Mouse (Mus musculus) brain, embryonic 14.5 days (tissue): ENCODE data around the gene Siglece. TPM values are rescaled to one million over a fixed set of nuclear protein-coding genes. Genes with fewer than 3 reads are reported as not detected.

ENCODE experiments used
- DNase-seq: peaks from one replicate; pipeline ENCODE4 v3.0.0-alpha.2; 2011; ENCODE audit warnings: low read depth
- CTCF ChIP-seq: fragments of 200-500 bp; IDR thresholded peaks from 2 replicates; pipeline ENCODE4 v1.5.1; 2012; ENCODE audit warnings: inconsistent platforms, mild to moderate bottlenecking, moderate library complexity, borderline replicate concordance; ENCODE audit not compliant: insufficient read depth, insufficient read length; ENCODE audit errors: extremely low read depth
- POLR2A ChIP-seq: fragments of 200-500 bp; IDR thresholded peaks from 2 replicates; pipeline ENCODE4 v1.6.1; 2012; ENCODE audit warnings: mild to moderate bottlenecking, inconsistent platforms, borderline replicate concordance; ENCODE audit not compliant: poor library complexity, insufficient read depth, insufficient read length, severe bottlenecking; ENCODE audit errors: extremely low read depth
- polyA plus RNA-seq: library from polyadenylated mRNA; depleted of rRNA; stranded (reverse); fragments of >200 nt; gene quantifications from 2 replicates; pipeline ENCODE4 v1.2.3, GENCODE M21; 2012

The Siglece gene
- polyA plus RNA-seq, 1 experiment, result 0.27 TPM

DNA sequence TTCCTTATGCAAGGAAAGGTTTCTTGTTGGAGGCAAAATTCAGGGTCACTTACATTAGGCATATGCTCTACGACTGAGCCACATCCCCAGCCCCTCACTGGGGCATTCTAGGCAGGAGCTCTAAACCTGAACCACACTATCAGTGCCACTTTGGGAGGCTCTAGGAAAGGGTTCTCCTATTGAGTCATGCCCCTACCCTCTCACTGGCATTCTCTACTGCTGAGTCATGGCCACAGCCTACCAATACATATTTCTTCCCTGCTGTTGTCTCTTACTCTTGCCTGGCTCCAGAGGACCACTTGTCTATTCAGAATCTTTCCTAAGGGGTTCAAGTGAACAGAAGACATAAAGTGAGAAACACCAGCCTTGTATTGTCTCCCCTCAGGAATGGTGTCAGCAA, 2.8 kb upstream of the Siglece start:
- DNase-seq, result no peak
- no peak for TF ChIP-seq POLR2A
- no peak for TF ChIP-seq CTCF

GRCm38 (mm10) chr7:43656232-43656631, 3.7 kb downstream of the Siglece start:
- DNase-seq, result no peak
- TF ChIP-seq POLR2A (no peak), CTCF (no peak)

DNA sequence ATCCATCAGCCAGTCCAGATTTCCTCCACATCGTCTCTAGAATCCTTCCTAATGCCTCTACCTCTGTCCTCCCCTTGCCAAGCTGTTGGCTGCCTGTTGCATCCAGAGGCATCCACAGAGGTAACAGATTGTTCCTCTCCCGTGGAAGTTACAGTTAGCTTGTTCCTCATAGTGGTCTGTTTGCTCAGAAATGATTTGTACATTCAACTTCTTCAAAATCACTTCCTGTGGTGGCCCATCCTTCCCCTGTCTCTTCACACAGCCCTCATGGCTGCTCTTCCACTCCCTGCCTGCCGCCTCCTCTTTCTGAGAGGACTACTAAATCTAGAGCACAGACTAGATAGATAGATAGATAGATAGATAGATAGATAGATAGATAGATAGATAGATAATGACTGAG, 5.4 kb downstream of the Siglece start:
- TF ChIP-seq CTCF (no peak), POLR2A (no peak)
- DNase-seq, result no peak

- DNase-seq, result no peak
- no peak for TF ChIP-seq CTCF
- TF ChIP-seq POLR2A, result no peak
Measured at GRCm38 (mm10) chr7:43652683-43653082, 7.3 kb downstream of the Siglece start.

DNA sequence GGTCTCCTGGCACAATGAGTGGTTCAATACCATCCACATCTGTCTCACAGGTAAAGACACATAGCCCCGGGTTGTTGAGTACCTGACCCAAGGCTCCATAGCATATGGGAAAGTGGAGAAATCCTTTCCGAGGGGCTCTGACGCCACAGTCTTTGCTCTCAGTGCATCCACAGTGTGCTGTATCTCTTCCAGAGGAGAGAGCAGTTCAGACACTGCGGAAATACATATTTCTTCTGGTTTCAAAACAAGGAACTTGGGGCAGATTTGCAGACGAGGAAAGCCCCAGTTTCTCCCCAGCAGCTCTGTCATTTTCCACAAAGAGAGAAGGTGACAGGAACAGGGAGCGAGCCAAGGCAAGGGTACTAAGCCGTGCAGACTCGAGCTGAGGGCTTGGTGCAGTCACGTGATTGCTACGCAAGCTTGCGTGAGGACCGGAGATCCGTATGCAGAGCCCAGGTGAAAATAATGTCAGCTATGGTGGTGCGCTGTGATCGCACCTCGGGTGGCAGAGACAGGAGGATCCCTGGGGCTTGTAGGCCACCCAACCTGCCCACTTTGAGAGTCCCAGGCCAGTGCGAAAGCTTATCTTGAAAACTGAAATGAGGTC, 16.8 kb downstream of the Siglece start:
- TF ChIP-seq CTCF (no peak), POLR2A (no peak)

DNA sequence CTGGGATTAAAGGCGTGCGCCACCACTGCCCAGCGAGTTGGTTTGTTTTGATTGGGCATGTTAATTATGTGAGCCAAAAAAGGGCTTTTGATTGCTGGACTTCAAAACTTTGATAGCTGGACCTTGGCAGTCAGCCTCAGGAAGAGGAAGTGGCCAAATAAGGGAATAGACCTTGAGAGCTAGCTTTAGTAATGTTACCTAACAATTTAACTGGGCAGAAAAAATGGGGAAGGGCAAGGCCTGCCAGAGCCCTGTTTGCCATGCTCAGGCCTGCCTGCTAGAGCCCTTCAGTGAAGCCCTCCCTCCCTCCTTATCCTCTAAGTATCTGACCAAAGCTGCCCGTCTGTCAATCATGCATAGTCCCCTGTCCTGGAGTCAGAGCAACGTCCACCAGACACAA, 17.4 kb downstream of the Siglece start:
- TF ChIP-seq POLR2A, result no peak
- no peak for TF ChIP-seq CTCF
- DNase-seq, result no peak

More for the DNA sequence above, 16.8 kb downstream of the Siglece start:
- DNase-seq, result no peak

DNA sequence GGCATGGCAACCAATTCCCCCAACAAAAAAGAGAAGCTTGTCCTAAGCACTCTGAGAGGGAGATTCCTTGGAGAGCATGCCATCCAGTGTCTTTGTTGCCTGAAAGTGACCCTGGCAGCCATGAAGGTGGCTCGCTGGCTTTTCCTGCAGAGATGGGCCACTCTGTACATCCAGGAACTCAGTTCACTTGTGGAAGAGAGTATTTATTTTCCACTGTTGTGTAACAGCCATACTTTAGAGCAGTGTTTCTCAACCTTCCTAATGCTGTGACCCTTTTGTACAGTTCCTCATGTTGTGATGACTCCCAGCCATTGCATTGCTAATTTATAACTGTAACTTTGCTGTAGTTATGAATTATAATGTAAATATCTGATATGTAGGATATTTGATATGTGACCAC, 22.8 kb downstream of the Siglece start:
- no peak for DNase-seq
- TF ChIP-seq POLR2A (no peak), CTCF (no peak)

DNA sequence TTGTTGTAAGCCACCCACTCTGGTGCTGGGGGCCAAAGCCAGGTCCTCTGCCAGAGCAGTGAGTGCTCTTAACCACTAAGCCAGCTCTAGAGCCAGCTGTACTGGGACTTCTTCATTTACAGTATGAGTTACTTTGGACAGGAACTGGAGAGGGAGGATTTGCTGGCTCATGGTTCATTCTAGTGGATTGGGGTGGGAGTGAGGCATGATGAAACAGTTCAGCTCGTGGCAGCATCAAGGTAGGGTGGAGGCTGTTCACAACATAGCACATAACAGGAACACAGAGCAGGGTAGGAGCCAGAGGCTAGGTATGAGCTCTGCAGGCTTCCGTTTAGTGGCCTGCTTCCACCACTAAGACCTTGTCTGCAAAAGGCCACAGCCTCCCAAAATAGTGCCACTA, 23.8 kb downstream of the Siglece start:
- TF ChIP-seq POLR2A, result no peak
- no peak for TF ChIP-seq CTCF
- no peak for DNase-seq

DNA sequence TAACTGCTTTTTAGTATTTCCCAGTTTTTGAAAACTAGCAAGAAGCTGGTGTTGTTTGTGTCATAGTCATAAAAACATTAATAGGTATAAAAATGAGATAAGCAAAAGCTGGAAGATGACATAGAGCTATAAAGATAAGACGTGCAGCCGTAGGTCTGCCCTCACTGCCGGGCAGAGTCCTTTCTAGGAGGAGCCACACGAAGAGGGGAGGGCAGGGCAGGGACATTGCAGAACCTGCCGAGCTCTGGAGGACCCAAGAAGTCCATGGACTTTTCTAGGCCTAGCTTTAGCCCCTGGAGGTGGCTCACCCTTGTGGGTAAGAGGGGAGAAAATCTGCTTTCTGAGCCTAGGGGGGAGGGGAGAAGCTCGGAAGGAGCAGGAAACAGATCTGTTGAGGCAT, 25.5 kb downstream of the Siglece start, which contains the start of gene Ceacam18:
Ceacam18 (plus strand) TSS at position 208 of the 400 bp plus-strand sequence.
- no peak for DNase-seq
- TF ChIP-seq CTCF (no peak), POLR2A (no peak)

- no peak for TF ChIP-seq CTCF
- TF ChIP-seq POLR2A, result no peak
- DNase-seq, result no peak
Measured at GRCm38 (mm10) chr7:43633940-43634339, 26.0 kb downstream of the Siglece start.

- TF ChIP-seq CTCF (no peak), POLR2A (no peak)
- DNase-seq, result no peak
Measured at GRCm38 (mm10) chr7:43625794-43626422, 34.1 kb downstream of the Siglece start.

DNA sequence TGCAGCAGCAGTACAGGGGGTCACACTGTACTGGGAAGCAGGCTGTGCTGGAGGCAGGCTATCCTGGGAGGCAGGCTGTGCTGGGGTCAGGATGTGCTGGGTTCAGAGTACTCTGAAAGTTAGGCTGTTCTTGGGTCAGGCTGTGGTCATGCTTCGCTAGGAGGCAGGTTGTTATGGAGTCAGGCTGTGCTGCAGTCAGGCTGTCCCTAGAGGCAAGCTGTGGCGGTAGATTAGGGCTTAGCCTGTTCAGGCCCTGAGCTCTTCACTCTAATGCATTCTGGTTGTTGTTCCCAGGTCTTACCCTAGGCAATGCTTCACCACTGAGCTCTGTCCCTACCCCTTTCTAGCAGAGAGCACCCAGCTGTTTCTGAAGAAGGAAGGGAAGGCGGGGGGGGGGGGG, 34.9 kb downstream of the Siglece start:
- no peak for TF ChIP-seq CTCF
- no peak for TF ChIP-seq POLR2A
- DNase-seq, result no peak

DNA sequence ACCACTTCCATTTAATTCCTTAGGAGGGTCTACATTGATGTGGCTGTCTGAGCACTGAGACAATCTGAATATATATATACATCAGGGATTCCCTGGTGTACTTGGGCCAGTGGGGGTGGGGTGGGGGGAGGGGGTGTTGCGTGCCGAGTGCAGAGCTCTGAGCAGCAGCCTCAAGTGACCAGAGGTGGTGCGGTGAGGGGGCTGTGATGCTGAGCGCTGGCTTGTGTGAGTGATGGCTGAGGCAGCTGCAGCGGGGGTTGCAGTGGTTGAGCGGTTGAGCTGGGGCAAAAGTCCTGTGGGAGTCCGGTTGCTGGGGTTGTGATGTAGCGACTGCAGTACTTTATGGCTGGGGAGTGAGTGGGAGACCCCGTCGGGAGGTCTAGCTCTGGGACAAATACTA, 36.1 kb downstream of the Siglece start:
- no peak for DNase-seq
- TF ChIP-seq CTCF, result no peak
- TF ChIP-seq POLR2A, result no peak
